Mouse (Mus musculus) gastrocnemius, postnatal 4 days (tissue): Measurements from ENCODE around the gene Cdc42ep5. TPM values are rescaled to one million over a fixed set of nuclear protein-coding genes. Genes with fewer than 3 reads are reported as not detected.

Experiments
- DNase-seq, 2 experiments: peaks; one replicate each; pipeline ENCODE4 v3.0.0; 2021 to 2022; ENCODE audit warnings: low spot score in 2 of 2, mixed read lengths in 2 of 2
- total RNA-seq, 2 experiments: library from RNA; stranded (reverse); gene quantifications; 2 replicates each; pipeline ENCODE4 v1.2.3; 2021

The Cdc42ep5 gene
- total RNA-seq, 2 experiments from 2014 or later = 20.9 to 24.8 TPM

DNA sequence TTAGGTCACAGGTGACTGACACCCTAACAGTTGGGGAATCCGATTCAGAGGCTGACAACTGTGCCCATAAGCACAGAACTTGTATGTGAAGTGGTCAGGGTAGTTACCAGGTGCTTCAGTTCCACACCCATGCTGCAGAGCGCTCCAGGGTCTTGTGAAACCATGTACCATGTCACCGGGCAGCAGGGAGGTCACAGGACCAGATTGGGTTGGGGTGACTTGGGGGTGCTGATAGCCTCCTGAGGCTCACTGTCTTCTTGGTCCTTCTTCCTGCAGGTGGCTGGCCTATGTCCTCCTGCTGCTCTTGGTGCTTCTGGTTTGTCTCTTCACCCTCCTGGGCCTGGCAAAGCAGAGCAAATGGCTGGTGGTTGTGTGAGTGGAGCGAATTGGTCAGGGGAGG is 36.8 kb downstream of the Cdc42ep5 start:
- no peak for DNase-seq

DNA sequence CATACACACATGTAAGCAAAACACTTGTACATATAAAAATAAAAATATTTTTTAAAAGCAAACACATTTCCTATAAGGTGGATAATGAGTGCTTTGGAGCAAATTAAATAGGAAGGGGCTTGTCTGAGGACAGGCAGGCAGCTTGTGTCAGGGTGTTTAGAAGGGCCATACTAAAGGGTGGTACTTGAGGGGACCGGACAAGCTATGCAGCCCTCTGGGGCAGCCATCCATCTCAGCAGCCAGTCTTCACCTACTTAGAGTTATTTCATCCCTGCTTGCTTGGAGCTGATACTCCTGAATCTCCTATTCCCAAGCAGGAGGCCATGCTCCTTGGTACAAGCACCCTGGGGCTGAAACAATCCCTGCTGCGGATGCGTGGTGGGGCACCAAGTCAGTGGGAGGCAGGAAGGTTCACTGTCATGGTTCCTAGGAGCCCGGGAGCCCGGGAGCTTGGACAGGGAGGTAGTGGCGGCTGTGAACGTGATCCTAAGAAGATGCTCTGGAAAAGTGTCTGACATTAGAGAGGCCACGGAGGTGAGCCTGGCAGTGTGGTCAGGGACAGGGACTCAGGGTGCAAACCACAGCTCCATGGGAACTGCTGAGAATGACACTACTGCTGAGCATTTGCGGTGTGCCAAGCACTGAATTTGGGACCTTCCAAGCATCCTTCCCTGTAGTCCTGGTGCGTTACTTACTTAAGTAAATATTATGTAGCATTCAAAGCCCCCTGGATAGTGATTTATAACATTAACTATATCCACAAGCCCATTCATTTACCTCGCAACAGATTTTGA is 37.5 kb downstream of the Cdc42ep5 start:
- no peak for DNase-seq

DNA sequence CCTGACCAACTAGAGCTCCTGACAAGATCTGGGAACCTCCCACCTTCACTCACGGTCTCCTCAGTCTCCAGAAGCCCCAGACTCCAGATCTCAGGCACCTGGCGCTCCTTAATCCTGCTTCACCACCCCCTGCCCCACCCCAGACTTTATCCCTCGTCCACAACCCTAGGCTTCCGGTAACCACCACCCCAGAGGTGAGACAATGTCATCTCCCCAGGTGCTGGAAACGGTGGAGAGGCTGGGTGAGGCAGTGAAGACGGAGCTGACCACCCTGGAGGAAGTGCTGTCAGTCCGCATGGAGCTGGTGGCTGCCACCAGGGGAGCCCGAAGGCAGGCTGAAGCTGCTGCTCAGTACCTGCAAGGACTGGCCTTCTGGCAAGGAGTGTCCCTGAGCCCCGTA is 39.4 kb downstream of the Cdc42ep5 start:
- DNase-seq = peak in 1 of 2 experiments; percentile 6

DNA sequence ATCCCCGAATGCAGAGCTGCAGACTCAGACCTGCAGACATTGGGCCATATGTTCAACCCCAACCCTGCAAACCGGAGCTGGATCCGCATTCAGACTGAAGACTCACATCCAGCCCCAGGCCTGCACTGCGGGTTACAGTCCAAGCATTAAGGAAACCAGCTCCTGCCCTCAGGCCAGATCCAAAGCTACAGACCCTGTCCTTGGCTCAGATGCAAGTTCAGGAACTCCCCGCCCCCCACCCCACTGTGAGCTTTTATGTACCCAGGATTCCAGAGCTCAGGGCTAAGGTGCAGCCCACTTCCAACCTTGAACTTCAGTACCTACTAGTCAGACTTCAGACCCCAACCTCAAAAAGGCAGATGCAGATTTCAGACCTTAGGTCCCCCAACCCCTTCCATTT is 39.8 kb downstream of the Cdc42ep5 start:
- peak in 1 of 2 experiments; percentile 8 for DNase-seq

DNA sequence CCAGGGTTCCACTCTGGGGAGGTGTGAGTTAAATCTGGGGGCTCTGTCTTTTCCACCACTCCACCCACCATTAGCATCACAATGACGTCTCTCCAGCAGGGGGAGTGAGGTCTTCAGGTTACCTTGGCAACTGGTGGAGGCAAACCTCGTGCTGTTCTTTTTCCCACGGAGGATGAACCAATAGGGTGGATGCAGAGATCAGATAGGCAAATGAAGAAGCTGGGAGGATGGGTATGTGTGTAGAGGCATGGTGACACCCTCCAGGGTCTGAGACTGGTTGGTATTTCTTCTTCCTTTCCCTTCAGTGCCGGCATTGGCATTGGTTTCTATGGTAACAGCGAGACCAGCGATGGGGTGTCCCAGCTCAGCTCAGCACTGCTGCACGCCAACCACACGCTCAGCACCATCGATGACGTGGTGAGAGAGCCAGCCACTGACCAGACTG is 40.3 kb downstream of the Cdc42ep5 start:
- peak in 1 of 2 experiments; percentile 12 for DNase-seq

DNA sequence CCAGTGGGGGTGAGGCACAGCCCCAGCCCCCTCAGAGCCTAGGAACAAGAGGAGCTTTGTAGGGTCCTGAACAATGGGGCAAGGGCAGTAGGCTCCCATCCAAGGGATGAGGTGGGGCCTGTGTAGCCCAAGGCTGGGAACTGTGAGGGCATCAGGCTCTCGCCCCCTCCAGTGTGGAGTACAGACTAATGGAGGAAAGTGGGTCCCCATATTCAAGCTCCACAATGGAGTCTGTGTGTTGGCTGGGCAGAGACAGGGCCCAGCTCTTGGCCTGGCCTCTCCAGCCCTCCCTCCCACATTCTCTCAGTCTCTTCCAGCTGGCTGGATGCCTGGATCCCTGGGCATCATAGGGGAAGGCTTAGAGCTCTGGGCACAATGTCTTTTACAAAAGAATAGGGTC is 40.9 kb downstream of the Cdc42ep5 start:
- peak in 1 of 2 experiments; percentile 55 for DNase-seq

DNA sequence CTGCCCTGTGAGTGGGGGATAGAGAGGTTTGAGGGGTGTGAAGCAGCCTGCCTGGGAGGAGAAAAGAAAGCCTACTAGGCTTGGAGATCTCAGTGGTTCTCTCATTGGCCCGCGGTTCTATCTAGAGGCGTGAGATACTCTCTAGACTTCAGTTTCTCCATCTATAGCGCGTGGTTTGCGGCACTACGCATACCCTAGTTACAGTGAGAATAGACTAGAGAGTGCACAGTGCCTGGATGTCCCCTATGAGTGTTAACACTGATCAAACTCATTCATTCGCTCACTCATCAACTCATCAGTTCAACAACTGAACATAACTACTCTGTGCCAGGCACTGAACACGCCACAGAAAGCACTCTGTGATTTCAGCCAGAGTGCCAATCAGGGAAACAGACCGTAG is 41.9 kb downstream of the Cdc42ep5 start:
- DNase-seq = no peak

DNA sequence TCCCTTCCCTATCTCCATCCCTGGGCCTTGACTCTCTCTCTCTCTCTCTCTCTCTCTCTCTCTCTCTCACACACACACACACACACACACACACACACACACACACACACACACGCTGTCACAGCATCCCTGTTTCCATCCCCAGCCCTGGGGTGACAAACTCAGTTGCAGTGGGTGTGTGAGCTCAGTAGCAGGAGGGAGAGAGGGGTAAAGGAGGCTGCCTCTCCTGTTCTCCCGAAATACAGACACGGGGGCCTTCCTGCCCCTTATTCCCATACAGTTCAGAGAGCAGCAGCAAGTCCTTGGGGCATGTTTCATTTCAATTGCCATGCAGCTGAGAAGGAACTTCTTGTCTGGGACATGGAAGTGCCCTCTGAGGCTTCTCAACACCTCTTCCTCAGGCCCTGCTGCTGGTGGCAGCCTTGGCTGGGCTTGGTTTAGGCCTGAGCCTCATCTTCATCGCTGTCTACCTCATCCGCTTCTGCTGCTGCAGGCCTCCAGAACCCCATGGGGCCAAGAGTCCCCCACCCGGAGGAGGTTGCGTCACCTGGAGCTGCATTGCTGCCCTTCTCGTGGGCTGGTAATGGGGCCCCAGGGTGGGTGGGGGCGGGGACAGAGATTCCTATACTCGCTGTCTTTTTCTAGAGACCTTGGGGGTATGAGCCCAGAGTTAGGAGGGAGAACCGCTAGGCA is 42.4 kb downstream of the Cdc42ep5 start:
- DNase-seq = no peak

DNA sequence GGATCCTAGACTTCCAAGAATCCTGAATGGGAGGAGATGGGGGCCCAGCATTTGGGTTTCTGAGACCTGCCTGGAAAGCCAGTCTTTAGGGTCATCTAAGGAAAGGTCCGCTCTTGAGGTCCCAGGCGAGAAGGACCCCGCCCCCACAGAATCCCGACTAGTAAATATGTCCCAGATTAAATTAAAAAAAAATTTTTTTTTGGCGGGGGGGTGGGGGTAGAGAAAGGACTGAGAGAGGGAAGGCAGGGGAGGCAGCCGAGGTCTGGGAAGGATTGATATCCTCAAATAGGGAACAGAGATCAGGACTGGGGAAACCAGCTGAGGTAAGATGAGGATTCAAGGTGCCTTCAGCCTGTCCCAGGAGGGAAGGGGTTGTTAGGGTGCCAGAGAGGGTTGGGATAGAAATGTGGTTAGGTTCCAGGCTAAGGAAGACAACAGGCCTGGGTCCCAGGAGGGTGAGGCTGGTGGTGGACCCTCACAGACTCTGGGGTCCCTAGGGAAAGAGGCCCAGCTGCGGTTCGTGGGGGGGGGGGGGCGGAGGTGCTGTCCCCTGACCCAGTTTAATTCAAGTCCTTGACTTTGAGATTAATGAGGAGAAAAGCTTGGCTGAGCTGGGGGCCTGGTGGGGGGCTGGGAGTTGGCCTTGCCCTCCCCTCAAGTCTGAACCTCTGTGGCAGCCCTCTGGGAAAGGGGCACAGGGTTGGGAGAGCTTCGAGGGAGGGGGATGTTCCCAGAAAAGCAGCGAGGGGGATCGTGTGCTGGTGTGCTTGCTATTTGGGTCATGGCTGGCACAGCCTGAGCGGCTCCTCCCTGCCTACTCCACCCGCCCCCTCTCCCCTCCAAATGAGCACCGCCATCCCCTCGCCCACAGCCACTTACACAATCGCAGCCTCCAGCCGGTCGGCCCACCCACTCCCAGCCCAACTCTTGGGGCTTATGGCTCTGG is 44.4 kb downstream of the Cdc42ep5 start:
- DNase-seq = peak in 1 of 2 experiments; percentile 7

DNA sequence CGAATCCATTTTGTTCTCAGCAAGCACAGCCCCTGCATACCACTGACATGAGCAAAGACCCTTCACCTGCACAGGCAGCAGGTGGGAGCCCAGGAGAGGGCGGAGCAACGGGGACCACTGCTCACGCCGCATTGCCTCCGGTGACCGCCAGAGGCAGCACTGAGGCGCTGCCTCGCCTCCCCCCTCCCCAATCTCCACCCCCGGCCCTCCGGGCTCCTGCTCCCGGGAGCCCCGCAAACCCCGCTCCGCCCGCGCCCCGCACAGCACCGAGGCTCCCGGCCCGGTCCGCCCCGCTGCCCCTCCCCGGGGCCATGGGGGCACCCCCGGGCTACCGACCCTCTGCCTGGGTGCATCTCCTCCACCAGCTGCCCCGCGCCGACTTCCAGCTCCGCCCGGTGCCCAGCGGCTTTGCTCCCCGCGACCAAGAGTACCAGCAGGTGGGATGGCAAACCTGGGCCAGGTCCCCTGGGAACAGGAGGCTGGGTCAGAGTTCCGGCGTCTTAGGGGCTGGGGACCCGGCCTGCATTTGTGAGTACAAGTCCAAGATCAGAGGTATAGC is 45.2 kb downstream of the Cdc42ep5 start, which contains the start of gene Ttyh1:
TSS of gene Ttyh1 (plus strand) at position 65 of the 559 bp plus-strand sequence.
- peak in 1 of 2 experiments; percentile 10 for DNase-seq

DNA sequence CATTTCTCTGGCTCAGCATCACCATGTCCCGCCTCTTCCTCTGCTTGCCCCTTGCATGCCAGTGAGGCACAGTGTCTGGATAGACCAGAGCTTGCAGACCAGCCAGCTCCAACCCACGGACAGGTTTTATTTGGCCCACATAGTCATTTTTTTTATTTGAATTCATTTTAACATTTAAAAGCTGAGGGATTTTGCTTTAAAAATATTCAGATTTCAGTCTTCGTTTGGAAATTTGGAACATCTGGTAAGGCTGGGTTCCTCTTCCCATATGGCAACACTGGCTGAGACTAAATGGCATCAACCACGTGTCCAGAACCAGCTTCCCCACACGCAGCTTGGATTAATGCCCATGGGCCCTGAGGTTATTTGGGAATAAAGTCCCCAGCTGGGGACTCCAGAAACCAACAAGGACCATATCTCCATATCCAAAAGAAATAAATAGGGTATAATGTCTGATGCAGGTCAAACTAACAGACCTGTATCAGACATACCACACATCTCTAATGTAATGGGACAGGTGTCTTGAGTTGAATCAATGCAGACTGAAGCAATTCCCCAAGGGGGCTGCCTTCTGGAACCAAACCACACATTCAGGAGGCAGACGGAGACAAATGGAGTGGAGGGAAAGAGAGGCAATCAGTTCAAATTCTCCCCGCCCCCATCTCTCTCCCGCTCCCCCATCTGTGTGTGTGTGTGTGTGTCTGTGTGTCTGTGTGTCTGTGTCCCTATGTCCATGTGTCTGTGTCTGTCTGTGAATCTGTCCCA is 47.4 kb downstream of the Cdc42ep5 start:
- no peak for DNase-seq

DNA sequence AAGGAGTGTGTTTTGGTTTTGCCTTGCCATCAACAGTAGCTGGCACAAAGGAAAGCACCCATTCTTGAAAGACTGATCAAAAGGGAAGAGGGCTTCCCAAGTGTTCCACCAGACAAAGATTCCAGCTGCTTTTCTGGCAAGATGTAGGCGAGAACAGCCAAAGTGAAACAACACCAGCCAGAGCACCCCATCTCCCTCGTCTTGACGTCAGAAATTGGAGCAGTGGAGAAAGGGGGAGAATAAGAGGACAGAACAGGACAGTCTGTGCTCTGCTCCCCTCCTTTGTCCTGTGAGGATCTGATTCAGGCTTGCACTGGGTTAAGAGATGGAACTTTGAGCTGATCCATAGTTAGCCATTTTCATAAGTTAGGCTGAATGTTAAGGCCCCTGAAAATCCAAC is 52.9 kb downstream of the Cdc42ep5 start:
- no peak for DNase-seq

DNA sequence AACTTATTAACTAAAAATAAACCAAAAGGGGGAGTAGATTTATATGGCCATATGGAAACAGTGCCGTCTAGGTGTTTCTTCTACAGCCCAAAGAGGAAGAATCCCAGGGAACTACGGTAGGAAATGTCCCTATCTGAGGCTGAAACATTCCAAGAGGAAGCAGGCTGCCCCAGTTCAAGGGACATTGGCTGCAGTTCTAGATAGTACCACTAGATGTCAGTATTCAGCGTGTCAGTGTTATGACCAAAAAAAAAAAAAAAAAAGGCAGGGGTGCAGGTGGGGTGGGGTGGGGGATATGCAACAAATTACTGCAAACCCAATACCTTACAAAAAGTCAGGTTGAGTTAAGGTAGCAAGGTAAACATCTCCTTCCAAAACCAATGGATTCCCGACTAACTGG is 61.2 kb downstream of the Cdc42ep5 start:
- DNase-seq = no peak

Other genes starting within 250 kb of the Cdc42ep5 start
- under 1 TPM; 0.23 to 0.34 TPM for gene Lilra6, start 249.4 kb downstream of the Cdc42ep5 start, total RNA-seq
- gene Lair1, start 101.7 kb downstream of the Cdc42ep5 start, total RNA-seq = under 1 TPM; 0.56 to 0.70 TPM
- gene Ttyh1, start 45.5 kb downstream of the Cdc42ep5 start, total RNA-seq = 1 to 10 TPM; 5.3 to 6.6 TPM
- 10 to 100 TPM; 62.4 to 86.4 TPM for gene Leng8, start 27.8 kb downstream of the Cdc42ep5 start, total RNA-seq
- 1 to 10 TPM; 3.1 to 3.9 TPM for gene Leng9, start 14.5 kb downstream of the Cdc42ep5 start, total RNA-seq
- under 1 TPM in 1 of 2 experiments, not detected in 1; 0.13 TPM for gene Lilra5, start 72.9 kb upstream of the Cdc42ep5 start, total RNA-seq
- not detected for gene Ncr1, start 172.9 kb upstream of the Cdc42ep5 start, total RNA-seq
- gene Gp6, start 232.9 kb upstream of the Cdc42ep5 start, total RNA-seq = not detected